Mouse (Mus musculus): ENCODE measurements at regions not wholly inside any gene's neighbourhood (a gene's known extent, or its start where the extent isn't known, plus 50 kb on each side); places are given as distances from the start of the nearest gene placed in this dataset.

- ATAC-seq (replicated peaks in 1 of 2; ENCODE audit: insufficient read depth in 1 of 2, low FRiP score in 2 of 2, low TSS enrichment in 1 of 2, low read depth in 1 of 2, poor library complexity in 2 of 2, severe bottlenecking in 2 of 2): no peak
Observed at GRCm38 (mm10) chr13:25429701-25430418, 159.6 kb upstream of the Nrsn1 start.

- no peak for ATAC-seq (replicated peaks in 1 of 2; ENCODE audit: insufficient read depth in 1 of 2, low FRiP score in 2 of 2, low TSS enrichment in 1 of 2, low read depth in 1 of 2, poor library complexity in 2 of 2, severe bottlenecking in 2 of 2)
Observed at GRCm38 (mm10) chr13:25403182-25403795, 133.0 kb upstream of the Nrsn1 start.

GRCm38 (mm10) chr13:25402691-25403090 is 132.4 kb upstream of the Nrsn1 start:
- ATAC-seq (replicated peaks in 1 of 2; ENCODE audit: insufficient read depth in 1 of 2, low FRiP score in 2 of 2, low TSS enrichment in 1 of 2, low read depth in 1 of 2, poor library complexity in 2 of 2, severe bottlenecking in 2 of 2): no peak

GRCm38 (mm10) chr13:25401936-25402504 is 131.7 kb upstream of the Nrsn1 start:
- no peak for ATAC-seq (replicated peaks in 1 of 2; ENCODE audit: insufficient read depth in 1 of 2, low FRiP score in 2 of 2, low TSS enrichment in 1 of 2, low read depth in 1 of 2, poor library complexity in 2 of 2, severe bottlenecking in 2 of 2)

- ATAC-seq (replicated peaks in 1 of 2; ENCODE audit: insufficient read depth in 1 of 2, low FRiP score in 2 of 2, low TSS enrichment in 1 of 2, low read depth in 1 of 2, poor library complexity in 2 of 2, severe bottlenecking in 2 of 2): no peak
Observed at GRCm38 (mm10) chr13:25392770-25393290, 122.5 kb upstream of the Nrsn1 start.

GRCm38 (mm10) chr13:25362627-25362967 is 92.3 kb upstream of the Nrsn1 start:
- no peak for ATAC-seq (replicated peaks in 1 of 2; ENCODE audit: insufficient read depth in 1 of 2, low FRiP score in 2 of 2, low TSS enrichment in 1 of 2, low read depth in 1 of 2, poor library complexity in 2 of 2, severe bottlenecking in 2 of 2)

- no peak for ATAC-seq (replicated peaks in 1 of 2; ENCODE audit: insufficient read depth in 1 of 2, low FRiP score in 2 of 2, low TSS enrichment in 1 of 2, low read depth in 1 of 2, poor library complexity in 2 of 2, severe bottlenecking in 2 of 2)
Observed at GRCm38 (mm10) chr13:25361850-25362626, 91.7 kb upstream of the Nrsn1 start.

- no peak for ATAC-seq (replicated peaks in 1 of 2; ENCODE audit: insufficient read depth in 1 of 2, low FRiP score in 2 of 2, low TSS enrichment in 1 of 2, low read depth in 1 of 2, poor library complexity in 2 of 2, severe bottlenecking in 2 of 2)
Observed at GRCm38 (mm10) chr13:25347558-25347957, 77.3 kb upstream of the Nrsn1 start.

- ATAC-seq (replicated peaks in 1 of 2; ENCODE audit: insufficient read depth in 1 of 2, low FRiP score in 2 of 2, low TSS enrichment in 1 of 2, low read depth in 1 of 2, poor library complexity in 2 of 2, severe bottlenecking in 2 of 2): no peak
Observed at GRCm38 (mm10) chr13:25343309-25343708, 73.0 kb upstream of the Nrsn1 start.

- no peak for ATAC-seq (replicated peaks in 1 of 2; ENCODE audit: insufficient read depth in 1 of 2, low FRiP score in 2 of 2, low TSS enrichment in 1 of 2, low read depth in 1 of 2, poor library complexity in 2 of 2, severe bottlenecking in 2 of 2)
Observed at GRCm38 (mm10) chr13:25341826-25342225, 71.5 kb upstream of the Nrsn1 start.

GRCm38 (mm10) chr13:25333803-25334202 is 63.5 kb upstream of the Nrsn1 start:
- ATAC-seq (replicated peaks in 1 of 2; ENCODE audit: insufficient read depth in 1 of 2, low FRiP score in 2 of 2, low TSS enrichment in 1 of 2, low read depth in 1 of 2, poor library complexity in 2 of 2, severe bottlenecking in 2 of 2): no peak

All from hematopoietic stem cell, adult 5-6 weeks (primary cell).